Mouse (Mus musculus): ENCODE data around the gene Gm3002. TPM values are rescaled to one million over a fixed set of nuclear protein-coding genes. Genes with fewer than 3 reads are reported as not detected.
"Not testable (repeated sequence)": the region's sequence is repeated elsewhere in the genome, so short reads cannot be mapped to it uniquely, and the experiment has no call there.

Gm3002 gene
- polyA plus RNA-seq (2016; fragmentation: Nextera tagmentation; extraction: Ambion mirVana): 0.96 and 2.1 TPM in 2 replicates

DNA sequence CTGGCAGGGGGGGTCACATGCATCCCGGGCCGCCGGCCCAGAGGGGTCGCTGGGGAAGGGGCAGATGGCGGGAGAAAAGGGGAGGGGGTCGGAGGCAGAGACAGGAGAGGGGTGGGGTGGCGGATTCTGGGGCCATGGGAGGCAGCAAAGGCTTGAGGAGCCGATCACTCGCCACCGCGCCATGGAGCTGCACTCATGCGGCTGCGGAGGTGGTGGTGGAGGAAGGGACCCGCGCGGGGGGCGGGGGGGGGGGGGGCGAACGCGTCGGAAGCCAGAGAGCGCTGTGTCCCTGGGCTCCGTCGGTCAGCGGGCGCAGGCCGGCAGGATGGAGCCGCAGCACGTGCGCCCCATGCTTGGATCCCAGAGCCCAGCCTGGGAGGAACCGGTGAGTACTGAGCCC is at the start of gene Gm3002:
Gm3002 (plus strand) TSS at position 301 of the 400 bp plus-strand sequence.
- not testable (repeated sequence) for H3K4me1 ChIP-seq; H3K4me3 ChIP-seq; ATAC-seq (ENCODE audit: low FRiP score, low read depth); H3K27ac ChIP-seq; H3K36me3 ChIP-seq; H3K9ac ChIP-seq; H3K27me3 ChIP-seq (replicated peaks); H3K9me3 ChIP-seq; H3K4me2 ChIP-seq (replicated peaks)
- no CpG with 5 or more reads among the region's 31 CpGs for WGBS

DNA sequence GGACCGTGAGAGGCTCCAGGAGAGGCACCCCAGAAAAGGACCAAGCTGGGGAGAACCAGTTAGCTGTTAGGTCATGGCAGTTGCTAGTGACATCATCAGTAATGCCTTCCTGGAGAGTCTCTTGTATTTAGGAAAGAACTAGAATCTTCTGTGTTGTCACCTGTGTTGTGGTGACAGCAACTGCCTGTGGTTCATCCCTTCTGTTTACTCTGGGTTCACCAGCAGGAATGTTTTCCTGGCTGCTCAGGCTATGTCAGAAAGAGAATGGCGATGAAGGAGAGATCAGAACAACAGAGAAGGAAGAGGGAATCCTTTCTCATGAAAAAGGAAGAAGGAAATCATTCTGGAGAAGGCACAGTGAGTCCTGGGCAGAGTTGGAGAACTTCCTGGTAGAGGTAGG is 36.1 kb downstream of the Gm3002 start, which contains the start of gene Gm3033:
Gm3033 (plus strand) TSS at position 301 of the 400 bp plus-strand sequence.
- H3K9ac ChIP-seq; H3K4me2 ChIP-seq (replicated peaks); H3K4me3 ChIP-seq; ATAC-seq (ENCODE audit: low FRiP score, low read depth); H3K27me3 ChIP-seq (replicated peaks); H3K27ac ChIP-seq; H3K4me1 ChIP-seq; H3K36me3 ChIP-seq; H3K9me3 ChIP-seq: not testable (repeated sequence)
- WGBS: no CpG with 5 or more reads among the region's 2 CpGs

DNA sequence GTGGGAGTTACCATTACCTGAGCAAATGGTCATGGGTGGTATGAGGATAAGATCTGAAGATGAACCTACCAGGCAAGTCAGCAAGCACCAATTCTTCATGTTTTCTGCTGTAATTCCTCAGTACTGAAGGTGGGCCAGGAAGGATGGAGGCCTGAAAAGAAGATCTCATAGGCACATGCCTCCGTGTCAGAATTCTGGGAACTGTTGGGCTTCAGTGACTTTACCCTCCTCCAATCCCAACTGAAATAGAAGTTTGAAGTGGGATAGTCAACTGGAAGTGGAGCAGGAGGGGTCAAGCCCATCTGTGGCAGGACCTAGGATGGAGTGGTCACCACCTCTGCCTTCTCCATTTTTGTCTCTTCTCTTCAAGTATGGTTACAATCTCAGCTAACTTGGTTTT is 74.0 kb downstream of the Gm3002 start, which contains the start of gene Gm2916:
Gm2916 (plus strand) TSS at position 301 of the 400 bp plus-strand sequence.
- WGBS: no CpG with 5 or more reads among the region's 1 CpGs
- not testable (repeated sequence) for H3K4me2 ChIP-seq (replicated peaks); H3K27ac ChIP-seq; H3K4me3 ChIP-seq; H3K27me3 ChIP-seq (replicated peaks); H3K9ac ChIP-seq; ATAC-seq (ENCODE audit: low FRiP score, low read depth); H3K9me3 ChIP-seq; H3K4me1 ChIP-seq; H3K36me3 ChIP-seq

DNA sequence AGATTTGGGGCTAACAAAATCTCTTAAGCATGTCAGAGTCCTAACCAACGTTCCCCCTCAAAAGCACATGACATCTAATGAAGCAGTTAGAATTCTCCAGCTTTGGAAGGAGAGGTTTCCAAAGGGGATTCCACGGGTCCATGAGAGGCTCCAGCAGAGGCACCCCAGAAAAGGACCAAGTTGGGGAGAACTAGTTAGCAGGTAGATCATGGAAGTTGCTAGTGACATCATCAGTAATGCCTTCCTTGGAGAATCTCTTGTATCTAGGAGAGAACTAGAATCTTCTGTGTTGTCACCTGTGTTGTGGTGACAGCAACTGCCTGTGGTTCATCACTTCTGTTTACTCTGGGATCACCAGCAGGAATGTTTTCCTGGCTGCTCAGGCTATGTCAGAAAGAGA is 121.6 kb downstream of the Gm3002 start, which contains the start of gene Gm3029:
Gm3029 (plus strand) TSS at position 301 of the 400 bp plus-strand sequence.
- WGBS: 56% methylated on average over 2 of the region's 2 CpGs
- not testable (repeated sequence) for H3K4me1 ChIP-seq; H3K9ac ChIP-seq; H3K27me3 ChIP-seq (replicated peaks); ATAC-seq (ENCODE audit: low FRiP score, low read depth); H3K36me3 ChIP-seq; H3K4me3 ChIP-seq; H3K9me3 ChIP-seq; H3K4me2 ChIP-seq (replicated peaks); H3K27ac ChIP-seq

DNA sequence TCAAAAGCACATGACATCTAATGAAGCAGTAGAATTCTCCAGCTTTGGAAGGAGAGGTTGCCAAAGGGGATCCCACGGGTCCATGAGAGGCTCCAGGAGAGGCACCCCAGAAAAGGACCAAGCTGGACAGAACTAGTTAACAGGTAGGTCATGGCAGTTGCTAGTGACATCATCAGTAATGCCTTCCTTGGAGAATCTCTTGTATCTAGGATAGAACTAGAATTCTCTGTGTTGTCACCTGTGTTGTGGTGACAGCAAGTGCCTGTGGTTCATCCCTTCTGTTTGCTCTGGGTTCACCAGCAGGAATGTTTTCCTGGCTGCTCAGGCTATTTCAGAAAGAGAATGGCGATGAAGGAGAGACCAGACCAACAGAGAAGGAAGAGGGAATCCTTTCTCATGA is 153.4 kb downstream of the Gm3002 start, which contains the start of gene Gm3095:
Gm3095 (plus strand) TSS at position 301 of the 400 bp plus-strand sequence.
- not testable (repeated sequence) for H3K4me1 ChIP-seq; H3K4me3 ChIP-seq; H3K27me3 ChIP-seq (replicated peaks); H3K9ac ChIP-seq; ATAC-seq (ENCODE audit: low FRiP score, low read depth); H3K9me3 ChIP-seq; H3K4me2 ChIP-seq (replicated peaks); H3K27ac ChIP-seq; H3K36me3 ChIP-seq
- WGBS: no CpG with 5 or more reads among the region's 2 CpGs

DNA sequence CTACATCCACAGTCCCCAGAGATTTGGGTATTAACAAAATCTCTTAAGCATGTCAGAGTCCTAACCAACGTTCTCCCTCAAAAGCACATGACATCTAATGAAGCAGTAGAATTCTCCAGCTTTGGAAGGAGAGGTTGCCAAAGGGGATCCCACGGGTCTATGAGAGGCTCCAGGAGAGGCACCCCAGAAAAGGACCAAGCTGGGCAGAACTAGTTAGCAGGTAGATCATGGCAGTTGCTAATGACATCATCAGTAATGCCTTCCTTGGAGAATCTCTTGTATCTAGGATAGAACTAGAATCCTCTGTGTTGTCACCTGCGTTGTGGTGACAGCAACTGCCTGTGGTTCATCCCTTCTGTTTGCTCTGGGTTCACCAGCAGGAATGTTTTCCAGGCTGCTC is 188.2 kb downstream of the Gm3002 start, which contains the start of gene Gm3099:
Gm3099 (plus strand) TSS at position 301 of the 400 bp plus-strand sequence.
- H3K9me3 ChIP-seq; H3K9ac ChIP-seq; H3K36me3 ChIP-seq; H3K27me3 ChIP-seq (replicated peaks); H3K4me1 ChIP-seq; ATAC-seq (ENCODE audit: low FRiP score, low read depth); H3K27ac ChIP-seq; H3K4me3 ChIP-seq; H3K4me2 ChIP-seq (replicated peaks): not testable (repeated sequence)
- 86% methylated on average over 1 of the region's 3 CpGs for WGBS

Other genes with a start within 250 kb of the Gm3002 start
- not detected in 2 replicates for gene Gm3012, start 175.6 kb upstream of the Gm3002 start, polyA plus RNA-seq (2016; fragmentation: Nextera tagmentation; extraction: Ambion mirVana)
- gene Gm3020, start 158.0 kb upstream of the Gm3002 start, polyA plus RNA-seq (2016; fragmentation: Nextera tagmentation; extraction: Ambion mirVana): 4.5 and 5.9 TPM in 2 replicates
- not detected in 2 replicates for gene Gm3043, start 121.3 kb upstream of the Gm3002 start, polyA plus RNA-seq (2016; fragmentation: Nextera tagmentation; extraction: Ambion mirVana)
- gene Gm3033, start 36.2 kb downstream of the Gm3002 start, polyA plus RNA-seq (2016; fragmentation: Nextera tagmentation; extraction: Ambion mirVana): not detected in 2 replicates
- not detected in 2 replicates for gene Gm2916, start 74.1 kb downstream of the Gm3002 start, polyA plus RNA-seq (2016; fragmentation: Nextera tagmentation; extraction: Ambion mirVana)
- not detected in 2 replicates for gene Gm3029, start 121.7 kb downstream of the Gm3002 start, polyA plus RNA-seq (2016; fragmentation: Nextera tagmentation; extraction: Ambion mirVana)
- gene Gm3095, start 153.5 kb downstream of the Gm3002 start, polyA plus RNA-seq (2016; fragmentation: Nextera tagmentation; extraction: Ambion mirVana): 0.57 TPM in 1 of 2 replicates, not detected in the other
- not detected in 2 replicates for gene Gm3099, start 188.3 kb downstream of the Gm3002 start, polyA plus RNA-seq (2016; fragmentation: Nextera tagmentation; extraction: Ambion mirVana)
- gene Gm5796, start 213.9 kb downstream of the Gm3002 start, polyA plus RNA-seq (2016; fragmentation: Nextera tagmentation; extraction: Ambion mirVana): 0.90 and 1.1 TPM in 2 replicates